Mouse (Mus musculus): ENCODE data around the gene Bok. TPM values are rescaled to one million over a fixed set of nuclear protein-coding genes. Genes with fewer than 3 reads are reported as not detected.

The Bok gene
- polyA plus RNA-seq (2014; fragmentation: Nextera tagmentation; extraction: Ambion mirVana) = 83.3 and 87.6 TPM in 2 replicates

GRCm38 (mm10) chr1:93685401-93686244, at the start of gene Bok:
TSS of gene Bok (plus strand) at chr1:93685660.
- Histone ChIP-seq H3K9ac (ENCODE audit: low read length) (peak within 1 kb of the TSS; percentile 75), H3K4me2 (ENCODE audit: low read length) (peak within 1 kb of the TSS; percentile 71), H3K9me3 (replicated peaks; ENCODE audit: control insufficient read depth, low read length) (no peaks in the 10 kb centered on the region), H3K27ac (ENCODE audit: low read depth, low read length) (peak within 1 kb of the TSS; percentile 65), H3K4me3 (ENCODE audit: low read depth, low read length) (peak within 1 kb of the TSS; percentile 60), H3K4me1 (ENCODE audit: control insufficient read depth, insufficient read depth, low read length) (no peaks in the 10 kb centered on the region; the same call in 1 of the 2 replicates), H3K36me3 (ENCODE audit: control insufficient read depth, insufficient read depth, low read length) (peaks cover 11% of the 10 kb centered on the region; the same call in 1 of the 2 replicates), H3K27me3 (replicated peaks; ENCODE audit: control insufficient read depth, insufficient read depth, low read length) (no peaks in the 10 kb centered on the region; the same call in 1 of the 2 replicates)
- ATAC-seq (peak; percentile 63), DNase-seq (ENCODE audit: low spot score) (peak; percentile 81)
- WGBS = under 1% methylated on average over 74 of the region's 78 CpGs

DNA sequence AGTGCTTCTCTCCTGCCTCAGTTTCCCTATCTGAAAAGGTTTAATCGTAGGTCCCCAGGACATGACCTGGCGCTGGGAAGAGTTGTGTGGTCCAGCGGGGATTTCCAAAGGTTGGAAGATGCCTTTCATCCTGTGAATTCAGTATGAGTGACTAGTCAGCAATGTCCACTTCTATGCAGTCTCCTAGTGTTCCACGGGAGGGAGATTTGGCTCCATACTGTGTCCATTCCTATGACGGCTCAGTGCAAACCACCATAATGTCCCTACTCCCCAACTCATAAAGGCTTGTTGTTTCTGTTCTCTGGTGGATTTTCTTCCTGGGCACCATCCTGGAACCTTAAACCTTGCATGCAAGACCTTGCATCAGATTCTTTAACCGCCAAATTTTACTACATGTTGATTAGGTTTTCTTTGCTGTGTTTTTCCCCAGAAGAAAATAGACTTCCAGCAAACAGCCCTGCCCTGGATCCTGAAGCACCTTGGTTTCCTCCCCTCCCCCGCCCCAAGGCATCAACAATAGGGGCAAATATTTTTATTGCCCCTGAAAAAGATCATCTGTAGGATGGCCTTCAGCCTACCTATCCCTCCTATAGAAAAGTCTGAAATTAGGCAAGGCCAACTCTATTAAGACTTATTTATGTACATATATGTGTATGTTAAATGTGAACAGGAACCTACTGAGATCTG, 49.1 kb upstream of the Bok start:
- H3K9me3 ChIP-seq (replicated peaks; ENCODE audit: control insufficient read depth, low read length) = no peaks in the 10 kb centered on the region
- H3K4me2 ChIP-seq (ENCODE audit: low read length) = peak overlapping the region; percentile 77
- peak overlapping the region; percentile 70 for H3K9ac ChIP-seq (ENCODE audit: low read length)
- H3K4me1 ChIP-seq (ENCODE audit: control insufficient read depth, insufficient read depth, low read length) = peaks cover 15% of the 10 kb centered on the region
- DNase-seq (ENCODE audit: low spot score) (no peak), ATAC-seq (peak; percentile 22)
- WGBS = 31% methylated on average over 7 of the region's 7 CpGs
- peaks cover 5% of the 10 kb centered on the region for H3K36me3 ChIP-seq (ENCODE audit: control insufficient read depth, insufficient read depth, low read length)
- H3K4me3 ChIP-seq (ENCODE audit: low read depth, low read length) = peak overlapping the region; percentile 97
- H3K27me3 ChIP-seq (replicated peaks; ENCODE audit: control insufficient read depth, insufficient read depth, low read length) = no peaks in the 10 kb centered on the region
- peak overlapping the region; percentile 83 for H3K27ac ChIP-seq (ENCODE audit: low read depth, low read length)

- 90% methylated on average over 2 of the region's 2 CpGs for WGBS
- no peak overlapping the region for H3K27ac ChIP-seq (ENCODE audit: low read depth, low read length)
- DNase-seq (ENCODE audit: low spot score) (no peak), ATAC-seq (no peak)
- no peaks in the 10 kb centered on the region for H3K9me3 ChIP-seq (replicated peaks; ENCODE audit: control insufficient read depth, low read length)
- H3K4me1 ChIP-seq (ENCODE audit: control insufficient read depth, insufficient read depth, low read length) = no peaks in the 10 kb centered on the region
- H3K36me3 ChIP-seq (ENCODE audit: control insufficient read depth, insufficient read depth, low read length) = no peaks in the 10 kb centered on the region
- H3K4me3 ChIP-seq (ENCODE audit: low read depth, low read length) = no peak overlapping the region
- no peak overlapping the region for H3K9ac ChIP-seq (ENCODE audit: low read length)
- no peaks in the 10 kb centered on the region for H3K27me3 ChIP-seq (replicated peaks; ENCODE audit: control insufficient read depth, insufficient read depth, low read length)
- H3K4me2 ChIP-seq (ENCODE audit: low read length) = no peak overlapping the region
These were observed 43.5 kb upstream of the Bok start for GRCm38 (mm10) chr1:93641978-93642377.

DNA sequence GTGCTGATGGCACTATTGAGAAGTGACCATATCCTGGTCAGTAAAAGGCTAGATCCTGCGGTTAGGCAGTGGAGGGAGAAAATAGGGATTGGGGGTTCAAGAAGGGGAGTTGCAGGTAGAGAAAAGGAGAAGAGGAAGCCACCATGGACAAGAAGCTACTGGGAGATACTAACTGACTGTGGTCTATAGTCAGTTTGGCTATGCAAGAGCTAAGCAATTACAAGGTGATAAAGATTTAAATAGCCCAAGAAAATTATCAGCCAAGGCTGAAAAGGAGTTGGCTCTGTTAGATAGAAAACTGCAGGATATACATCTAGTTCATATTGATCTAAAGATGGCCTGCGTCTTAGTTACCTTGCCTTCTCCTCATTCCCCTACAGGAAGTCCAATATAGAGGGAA, 42.8 kb upstream of the Bok start:
- no peak for ATAC-seq
- Histone ChIP-seq H3K4me3 (ENCODE audit: low read depth, low read length) (no peak overlapping the region), H3K4me1 (ENCODE audit: control insufficient read depth, insufficient read depth, low read length) (no peaks in the 10 kb centered on the region), H3K9ac (ENCODE audit: low read length) (no peak overlapping the region), H3K27ac (ENCODE audit: low read depth, low read length) (no peak overlapping the region), H3K27me3 (replicated peaks; ENCODE audit: control insufficient read depth, insufficient read depth, low read length) (no peaks in the 10 kb centered on the region), H3K9me3 (replicated peaks; ENCODE audit: control insufficient read depth, low read length) (no peaks in the 10 kb centered on the region), H3K4me2 (ENCODE audit: low read length) (no peak overlapping the region), H3K36me3 (ENCODE audit: control insufficient read depth, insufficient read depth, low read length) (no peaks in the 10 kb centered on the region)
- no peak for DNase-seq (ENCODE audit: low spot score)
- 88% methylated on average over 2 of the region's 2 CpGs for WGBS

GRCm38 (mm10) chr1:93649604-93650172, 35.8 kb upstream of the Bok start:
- Histone ChIP-seq H3K27me3 (replicated peaks; ENCODE audit: control insufficient read depth, insufficient read depth, low read length) (no peaks in the 10 kb centered on the region), H3K4me3 (ENCODE audit: low read depth, low read length) (no peak overlapping the region), H3K27ac (ENCODE audit: low read depth, low read length) (no peak overlapping the region), H3K36me3 (ENCODE audit: control insufficient read depth, insufficient read depth, low read length) (no peaks in the 10 kb centered on the region), H3K9ac (ENCODE audit: low read length) (no peak overlapping the region), H3K4me1 (ENCODE audit: control insufficient read depth, insufficient read depth, low read length) (no peaks in the 10 kb centered on the region), H3K9me3 (replicated peaks; ENCODE audit: control insufficient read depth, low read length) (no peaks in the 10 kb centered on the region; the same call in 1 of the 2 replicates), H3K4me2 (ENCODE audit: low read length) (no peak overlapping the region)
- WGBS = 67% methylated on average over 5 of the region's 5 CpGs
- DNase-seq (ENCODE audit: low spot score) = no peak
- no peak for ATAC-seq

DNA sequence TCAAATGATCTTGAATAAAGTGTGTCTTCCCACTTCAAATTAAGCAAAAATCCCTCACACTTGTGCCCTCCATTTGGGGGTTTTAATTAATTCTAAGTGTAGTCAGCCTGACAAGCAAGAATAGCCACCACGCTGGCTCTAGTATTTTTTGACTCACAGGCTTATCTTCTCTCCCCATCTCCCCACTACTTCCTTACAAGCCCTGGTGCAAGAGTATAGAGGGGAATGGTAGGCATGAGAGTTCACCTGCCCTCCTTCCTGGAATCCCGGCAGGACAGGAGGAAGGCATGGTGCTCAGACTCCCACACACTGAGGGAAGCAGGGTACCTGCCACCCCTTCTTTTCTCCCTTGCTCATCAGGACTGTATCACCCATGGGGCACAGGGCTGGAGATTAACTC, 31.2 kb upstream of the Bok start:
- no peak overlapping the region for H3K27ac ChIP-seq (ENCODE audit: low read depth, low read length)
- ATAC-seq (no peak), DNase-seq (ENCODE audit: low spot score) (no peak)
- no peaks in the 10 kb centered on the region; the same call in 1 of the 2 replicates for H3K9me3 ChIP-seq (replicated peaks; ENCODE audit: control insufficient read depth, low read length)
- no peaks in the 10 kb centered on the region for H3K27me3 ChIP-seq (replicated peaks; ENCODE audit: control insufficient read depth, insufficient read depth, low read length)
- 48% methylated on average over 2 of the region's 2 CpGs for WGBS
- H3K9ac ChIP-seq (ENCODE audit: low read length) = no peak overlapping the region
- no peak overlapping the region for H3K4me2 ChIP-seq (ENCODE audit: low read length)
- H3K4me3 ChIP-seq (ENCODE audit: low read depth, low read length) = no peak overlapping the region
- H3K4me1 ChIP-seq (ENCODE audit: control insufficient read depth, insufficient read depth, low read length) = no peaks in the 10 kb centered on the region
- H3K36me3 ChIP-seq (ENCODE audit: control insufficient read depth, insufficient read depth, low read length) = no peaks in the 10 kb centered on the region

DNA sequence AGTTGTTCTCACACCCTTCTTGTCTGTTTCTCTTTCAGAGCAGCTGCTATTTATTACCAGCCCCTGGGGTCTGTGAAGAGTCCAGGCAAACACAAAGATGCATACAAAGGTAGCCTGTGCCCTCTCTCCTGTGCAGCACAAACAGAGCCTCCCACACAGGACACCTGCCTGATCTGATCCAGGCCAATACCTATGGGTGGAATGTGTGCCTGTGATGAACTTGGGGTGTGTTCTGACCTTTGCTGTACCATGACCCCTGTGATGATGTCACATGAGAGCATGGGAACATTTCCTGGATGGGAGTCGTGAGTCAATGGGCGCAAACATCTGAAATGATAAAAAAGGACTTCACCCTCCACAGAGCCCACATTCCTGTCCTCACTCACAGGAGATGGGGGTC, 30.7 kb upstream of the Bok start:
- Histone ChIP-seq H3K27ac (ENCODE audit: low read depth, low read length) (no peak overlapping the region), H3K4me1 (ENCODE audit: control insufficient read depth, insufficient read depth, low read length) (no peaks in the 10 kb centered on the region), H3K9ac (ENCODE audit: low read length) (no peak overlapping the region), H3K4me2 (ENCODE audit: low read length) (no peak overlapping the region), H3K9me3 (replicated peaks; ENCODE audit: control insufficient read depth, low read length) (no peaks in the 10 kb centered on the region; the same call in 1 of the 2 replicates), H3K36me3 (ENCODE audit: control insufficient read depth, insufficient read depth, low read length) (no peaks in the 10 kb centered on the region), H3K27me3 (replicated peaks; ENCODE audit: control insufficient read depth, insufficient read depth, low read length) (no peaks in the 10 kb centered on the region), H3K4me3 (ENCODE audit: low read depth, low read length) (no peak overlapping the region)
- WGBS = 77% methylated on average over 2 of the region's 2 CpGs
- DNase-seq (ENCODE audit: low spot score) (no peak), ATAC-seq (no peak)

GRCm38 (mm10) chr1:93656325-93657024, 29.0 kb upstream of the Bok start:
- Histone ChIP-seq H3K36me3 (ENCODE audit: control insufficient read depth, insufficient read depth, low read length) (no peaks in the 10 kb centered on the region), H3K27me3 (replicated peaks; ENCODE audit: control insufficient read depth, insufficient read depth, low read length) (no peaks in the 10 kb centered on the region), H3K27ac (ENCODE audit: low read depth, low read length) (no peak overlapping the region), H3K9ac (ENCODE audit: low read length) (no peak overlapping the region), H3K4me2 (ENCODE audit: low read length) (no peak overlapping the region), H3K4me1 (ENCODE audit: control insufficient read depth, insufficient read depth, low read length) (no peaks in the 10 kb centered on the region), H3K9me3 (replicated peaks; ENCODE audit: control insufficient read depth, low read length) (no peaks in the 10 kb centered on the region; the same call in 1 of the 2 replicates), H3K4me3 (ENCODE audit: low read depth, low read length) (no peak overlapping the region)
- WGBS = 81% methylated on average over 7 of the region's 7 CpGs
- DNase-seq (ENCODE audit: low spot score) (no peak), ATAC-seq (no peak)
